Mouse (Mus musculus) MEL (cell line): ENCODE results near the gene Map6. TPM values are rescaled to one million over a fixed set of nuclear protein-coding genes. Genes with fewer than 3 reads are reported as not detected.

ENCODE experiments used
- DNase-seq: peaks from one replicate; pipeline ENCODE4 v3.0.0; 2011; ENCODE audit warnings: low read depth, low spot score
- H3K27ac ChIP-seq: 2 replicates; pipeline ENCODE4 v1.5.1; 2012; ENCODE audit warnings: low read depth, mild to moderate bottlenecking, control low read depth, low read length, moderate library complexity; ENCODE audit not compliant: control insufficient read depth
- H3K27me3 ChIP-seq, 2 experiments: fragments of 150-350 bp in 1 of 2; sonication (generic) in 1 of 2; 2 replicates each; pipeline ENCODE4 v1.6.1; 2012; ENCODE audit warnings: low read length in 2 of 2, mild to moderate bottlenecking in 2 of 2, improper control_type of control experiment in 1 of 2, moderate library complexity in 1 of 2; ENCODE audit not compliant: insufficient read depth in 2 of 2, control insufficient read depth in 1 of 2
- H3K36me3 ChIP-seq, 2 experiments: 2 replicates each; pipeline ENCODE4 v1.6.1; 2012 to 2014; ENCODE audit warnings: low read length in 2 of 2, improper control_type of control experiment in 1 of 2, inconsistent platforms in 1 of 2, mild to moderate bottlenecking in 1 of 2; ENCODE audit not compliant: insufficient read depth in 2 of 2, control insufficient read depth in 1 of 2
- H3K4me1 ChIP-seq, 2 experiments: fragments of 150-350 bp in 1 of 2; sonication (generic) in 1 of 2; 2 replicates each; pipeline ENCODE4 v1.6.1; 2012; ENCODE audit warnings: low read length in 2 of 2, improper control_type of control experiment in 1 of 2, mild to moderate bottlenecking in 1 of 2; ENCODE audit not compliant: insufficient read depth in 2 of 2, control insufficient read depth in 1 of 2
- H3K4me3 ChIP-seq, 2 experiments: fragments of 150-350 bp in 1 of 2; sonication (generic) in 1 of 2; 2 replicates each; pipeline ENCODE4 v1.5.1; 2012; ENCODE audit warnings: low read depth in 2 of 2, low read length in 2 of 2, mild to moderate bottlenecking in 2 of 2, moderate library complexity in 2 of 2, control low read depth in 1 of 2, improper control_type of control experiment in 1 of 2; ENCODE audit not compliant: control insufficient read depth in 1 of 2, insufficient read depth in 1 of 2
- H3K79me2 ChIP-seq: 2 replicates; pipeline ENCODE4 v1.6.1; 2012; ENCODE audit warnings: mild to moderate bottlenecking, low read length, moderate library complexity; ENCODE audit not compliant: control insufficient read depth, poor library complexity, insufficient read depth
- H3K9ac ChIP-seq: 2 replicates; pipeline ENCODE4 v1.6.1; 2012; ENCODE audit warnings: low read depth, mild to moderate bottlenecking, control low read depth, low read length, moderate library complexity; ENCODE audit not compliant: control insufficient read depth, poor library complexity, severe bottlenecking
- H3K9me3 ChIP-seq: fragments of 150-350 bp; sonication (generic); replicated peaks from 2 replicates; pipeline ENCODE4 v1.6.1; 2012; ENCODE audit warnings: mild to moderate bottlenecking, low read length, improper control_type of control experiment, moderate library complexity; ENCODE audit not compliant: insufficient read depth
- BHLHE40 ChIP-seq: IDR thresholded peaks from 2 replicates; pipeline ENCODE4 v1.6.1; 2012; ENCODE audit warnings: low read depth, mild to moderate bottlenecking, inconsistent platforms, low read length, improper control_type of control experiment, borderline replicate concordance
- CHD2 ChIP-seq: IDR thresholded peaks from 2 replicates; pipeline ENCODE4 v1.6.1; 2011; ENCODE audit warnings: low read length, improper control_type of control experiment
- CTCF ChIP-seq, 3 experiments: IDR thresholded peaks in 2 of 3; conservative IDR thresholded peaks in 1 of 3; 2 replicates each; pipeline ENCODE4 v1.5.1; 2011 to 2012; ENCODE audit warnings: low read length in 3 of 3, low read depth in 2 of 3, mild to moderate bottlenecking in 2 of 3, improper control_type of control experiment in 1 of 3, inconsistent platforms in 1 of 3, mixed read lengths in 1 of 3, moderate library complexity in 1 of 3; ENCODE audit not compliant: control insufficient read depth in 1 of 3, insufficient read depth in 1 of 3, poor library complexity in 1 of 3, severe bottlenecking in 1 of 3
- E2F4 ChIP-seq: IDR thresholded peaks from 2 replicates; pipeline ENCODE4 v1.6.1; 2011; ENCODE audit warnings: low read depth, low read length, improper control_type of control experiment, borderline replicate concordance
- ELF1 ChIP-seq: IDR thresholded peaks from 2 replicates; pipeline ENCODE4 v1.6.1; 2014; ENCODE audit warnings: low read depth, mild to moderate bottlenecking, inconsistent platforms, low read length, improper control_type of control experiment, moderate library complexity
- EP300 ChIP-seq, 2 experiments: IDR thresholded peaks; 2 replicates each; pipeline ENCODE4 v1.6.1; 2011; ENCODE audit warnings: improper control_type of control experiment in 2 of 2, low read length in 2 of 2, low read depth in 1 of 2, mild to moderate bottlenecking in 1 of 2
- ETS1 ChIP-seq: IDR thresholded peaks from 2 replicates; pipeline ENCODE4 v1.6.1; 2012; ENCODE audit warnings: low read depth, mild to moderate bottlenecking, inconsistent platforms, low read length, improper control_type of control experiment, moderate library complexity
- GATA1 ChIP-seq: IDR thresholded peaks from 2 replicates; pipeline ENCODE4 v1.6.1; 2011; ENCODE audit warnings: low read depth, low read length, improper control_type of control experiment
- HCFC1 ChIP-seq: IDR thresholded peaks from 2 replicates; pipeline ENCODE4 v1.6.1; 2012; ENCODE audit warnings: low read depth, mild to moderate bottlenecking, inconsistent platforms, low read length, improper control_type of control experiment, moderate library complexity
- MAX ChIP-seq: IDR thresholded peaks from 2 replicates; pipeline ENCODE4 v1.6.1; 2011; ENCODE audit warnings: low read length, improper control_type of control experiment
- MXI1 ChIP-seq: IDR thresholded peaks from 2 replicates; pipeline ENCODE4 v1.6.1; 2011; ENCODE audit warnings: mild to moderate bottlenecking, low read depth, low read length, improper control_type of control experiment
- MYC ChIP-seq: IDR thresholded peaks from 2 replicates; pipeline ENCODE4 v1.6.1; 2011; ENCODE audit warnings: low read depth, mild to moderate bottlenecking, low read length, improper control_type of control experiment, moderate library complexity
- NELFE ChIP-seq: IDR thresholded peaks from 2 replicates; pipeline ENCODE4 v1.6.1; 2011; ENCODE audit warnings: low read depth, low read length, improper control_type of control experiment
- POLR2AphosphoS2 ChIP-seq: IDR thresholded peaks from 2 replicates; pipeline ENCODE4 v1.6.1; 2011; ENCODE audit warnings: low read length, improper control_type of control experiment
- SMC3 ChIP-seq: IDR thresholded peaks from 2 replicates; pipeline ENCODE4 v1.6.1; 2011; ENCODE audit warnings: low read depth, low read length, improper control_type of control experiment
- TAL1 ChIP-seq: IDR thresholded peaks from 2 replicates; pipeline ENCODE4 v1.6.1; 2012; ENCODE audit warnings: mild to moderate bottlenecking, inconsistent platforms, low read length, moderate library complexity, mixed read lengths
- TBP ChIP-seq: IDR thresholded peaks from 2 replicates; pipeline ENCODE4 v1.8.0; 2011; ENCODE audit warnings: low read depth, low read length, improper control_type of control experiment
- TCF12 ChIP-seq: IDR thresholded peaks from 2 replicates; pipeline ENCODE4 v1.6.1; 2014; ENCODE audit warnings: low read depth, mild to moderate bottlenecking, inconsistent platforms, low read length, improper control_type of control experiment, moderate library complexity
- ZMIZ1 ChIP-seq: IDR thresholded peaks from 2 replicates; pipeline ENCODE4 v1.6.1; 2012; ENCODE audit warnings: low read depth, mild to moderate bottlenecking, inconsistent platforms, low read length, improper control_type of control experiment, moderate library complexity
- ZNF384 ChIP-seq: IDR thresholded peaks from 2 replicates; pipeline ENCODE4 v1.6.1; 2012; ENCODE audit warnings: low read depth, mild to moderate bottlenecking, inconsistent platforms, low read length, improper control_type of control experiment
- polyA plus RNA-seq, 2 experiments: library from polyadenylated mRNA; stranded (reverse) in 1 of 2; unstranded in 1 of 2; fragments of >175 nt in 1 of 2; fragments of >200 nt in 1 of 2; gene quantifications; 2 replicates each; pipeline versions ENCODE4 v1.2.1 to v1.2.4; 2012; ENCODE audit warnings: low replicate concordance in 2 of 2, low read depth in 1 of 2; ENCODE audit not compliant: insufficient read length in 2 of 2, insufficient read depth in 1 of 2, missing spikeins in 1 of 2
- total RNA-seq: library from RNA; depleted of rRNA; stranded (reverse); fragments of 300-350 nt; gene quantifications from 2 replicates; pipeline ENCODE4 v1.2.3, GENCODE M21; 2012

Map6 gene
- total and polyA plus RNA-seq, 3 experiments, result not detected

DNA sequence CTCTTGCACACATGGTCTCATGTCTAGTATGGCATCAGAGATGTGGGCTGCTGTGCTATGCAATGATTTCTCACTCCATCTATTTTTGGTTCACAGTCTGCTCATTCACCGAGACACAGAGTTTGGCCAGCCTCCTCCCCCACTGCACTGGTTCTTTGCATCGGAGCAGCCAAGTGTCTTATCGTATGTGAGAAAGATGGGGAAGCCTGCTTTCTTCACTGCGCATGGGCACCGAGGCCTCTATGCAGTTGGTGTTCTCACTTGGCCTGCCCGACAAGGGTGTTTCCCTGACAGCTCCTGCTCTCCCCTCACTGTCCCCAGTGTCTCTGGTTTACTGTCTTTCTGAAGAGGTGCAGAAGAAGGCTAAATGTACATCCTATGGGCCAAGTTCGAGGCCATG lies 12.2 kb upstream of the Map6 start:
- Histone ChIP-seq H3K9ac (no peak overlapping the region), H3K79me2 (no peaks in the 10 kb centered on the region), H3K4me3 (no peak overlapping the region), H3K4me1 (no peaks in the 10 kb centered on the region), H3K9me3 (no peaks in the 10 kb centered on the region), H3K27ac (no peak overlapping the region)
- DNase-seq, result no peak
- TF ChIP-seq POLR2AphosphoS2, result no peak
- TF ChIP-seq TAL1, result no peak
- no peak for TF ChIP-seq ZMIZ1
- TF ChIP-seq MAX, result no peak
- TF ChIP-seq ETS1, result no peak
- TF ChIP-seq GATA1, result no peak
- no peak for TF ChIP-seq TBP
- no peak for TF ChIP-seq ZNF384
- TF ChIP-seq, all 39 proteins: peak for 0
- Histone ChIP-seq H3K36me3 (no peaks in the 10 kb centered on the region), H3K27me3 (peaks cover 0 to 4% of the 10 kb centered on the region in 2 experiments; a peak in 3 of 4 replicates)

DNA sequence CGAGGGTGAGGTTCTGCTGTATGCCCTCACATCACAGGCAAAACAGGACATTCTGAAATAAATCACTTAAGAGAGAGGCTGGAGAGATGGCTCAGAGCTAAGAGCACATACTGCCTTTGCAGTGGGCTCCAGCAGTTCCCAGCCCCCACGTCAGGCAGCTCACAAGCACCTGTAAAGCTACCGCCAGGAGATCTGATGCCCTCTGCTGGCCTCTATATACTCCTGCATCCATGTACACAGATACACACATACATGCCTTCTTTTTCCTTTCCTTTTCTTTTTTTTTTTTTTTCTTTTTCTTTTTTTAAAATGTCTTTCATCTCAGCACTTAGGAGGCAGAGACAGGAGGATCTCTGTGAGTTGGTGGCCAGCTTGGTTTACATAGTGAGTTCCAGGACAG lies 5.3 kb upstream of the Map6 start:
- no peaks in the 10 kb centered on the region for H3K79me2 ChIP-seq
- H3K9ac ChIP-seq, result no peak overlapping the region
- no peak overlapping the region for H3K27ac ChIP-seq
- H3K4me1 ChIP-seq, result no peaks in the 10 kb centered on the region
- peaks cover 0 to 4% of the 10 kb centered on the region in 2 experiments for H3K27me3 ChIP-seq
- DNase-seq, result peak; percentile 21
- no peaks in the 10 kb centered on the region for H3K9me3 ChIP-seq
- no peaks in the 10 kb centered on the region for H3K36me3 ChIP-seq
- TF ChIP-seq CTCF (IDR thresholded peaks at IDR 0.05 in 2 of 3, conservative IDR thresholded peaks at IDR 0.05 in 1 of 3; ENCODE audit: control insufficient read depth in 1 of 3, insufficient read depth in 1 of 3, low read depth in 2 of 3, low read length in 3 of 3, poor library complexity in 1 of 3, severe bottlenecking in 1 of 3) (peak; percentile 30 to 34 (median 30); a peak in 5 of 6 replicates), ZMIZ1 (no peak)
- TF ChIP-seq, all 39 proteins: peak for 1
- H3K4me3 ChIP-seq, result no peak overlapping the region

DNA sequence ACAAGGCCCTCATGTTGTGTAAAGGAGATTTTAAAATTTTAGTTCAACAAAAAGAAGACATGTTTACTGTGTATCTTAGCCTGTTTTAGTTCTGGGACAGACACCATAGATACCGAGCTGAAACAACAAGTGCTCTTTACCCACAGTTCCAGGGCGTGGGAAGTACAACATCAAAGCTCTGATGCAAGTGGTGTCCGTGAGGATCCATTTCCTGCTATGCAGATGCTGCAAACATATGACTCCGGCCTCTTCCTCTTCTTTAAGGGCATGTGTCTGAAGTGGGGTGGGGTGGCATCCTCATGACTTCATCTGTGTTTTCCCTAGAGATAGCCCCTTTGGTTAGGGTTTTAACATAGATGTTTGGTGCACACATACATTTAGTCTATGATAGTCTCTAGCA lies 3.7 kb upstream of the Map6 start:
- no peaks in the 10 kb centered on the region for H3K9me3 ChIP-seq
- no peaks in the 10 kb centered on the region for H3K79me2 ChIP-seq
- no peak overlapping the region for H3K27ac ChIP-seq
- H3K4me3 ChIP-seq, result no peak overlapping the region
- no peaks in the 10 kb centered on the region for H3K36me3 ChIP-seq
- no peaks in the 10 kb centered on the region for H3K4me1 ChIP-seq
- H3K27me3 ChIP-seq, result peaks cover 0 to 3% of the 10 kb centered on the region in 2 experiments
- TF ChIP-seq MYC (no peak), TCF12 (no peak), ELF1 (no peak), HCFC1 (no peak), BHLHE40 (no peak), GATA1 (no peak), MXI1 (no peak), NELFE (no peak), EP300 (IDR thresholded peaks at IDR 0.05; ENCODE audit: low read depth in 1 of 2, low read length in 2 of 2) (no peak), CHD2 (no peak), POLR2AphosphoS2 (no peak), CTCF (IDR thresholded peaks at IDR 0.05 in 2 of 3, conservative IDR thresholded peaks at IDR 0.05 in 1 of 3; ENCODE audit: control insufficient read depth in 1 of 3, insufficient read depth in 1 of 3, low read depth in 2 of 3, low read length in 3 of 3, poor library complexity in 1 of 3, severe bottlenecking in 1 of 3) (no peak), E2F4 (no peak), SMC3 (no peak)
- no peak for DNase-seq
- no peak overlapping the region for H3K9ac ChIP-seq
